Mouse (Mus musculus): ENCODE measurements around the gene Zbtb4. TPM values are rescaled to one million over a fixed set of nuclear protein-coding genes. Genes with fewer than 3 reads are reported as not detected.
"Not testable (repeated sequence)": the region's sequence is repeated elsewhere in the genome, so short reads cannot be mapped to it uniquely, and the experiment has no call there.

Zbtb4 gene
- polyA plus RNA-seq, 1 experiment from 2014 or later: 0.99 TPM

DNA sequence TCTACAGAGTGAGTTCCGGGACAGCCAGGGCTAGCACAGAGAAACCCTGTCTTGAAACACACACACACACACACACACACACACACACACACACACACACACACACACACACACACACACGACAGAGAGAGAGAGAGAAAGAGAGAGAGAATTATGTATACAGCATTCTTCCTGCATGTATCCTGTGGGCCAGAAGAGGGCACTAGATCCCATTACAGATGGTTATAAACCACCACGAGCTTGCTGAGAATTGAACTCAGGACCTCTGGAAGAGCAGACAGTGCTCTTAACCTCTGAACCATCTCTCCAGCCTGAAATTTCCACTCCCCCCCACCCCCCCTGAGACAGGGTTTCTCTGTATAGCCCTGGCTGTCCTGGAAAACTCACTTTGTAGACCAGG lies 34.3 kb upstream of the Zbtb4 start:
- DNase-seq (ENCODE audit: low spot score); H3K4me1 ChIP-seq (ENCODE audit: control insufficient read depth, insufficient read depth, low read length); H3K4me3 ChIP-seq (ENCODE audit: low read depth, low read length); H3K4me2 ChIP-seq (ENCODE audit: low read depth); ATAC-seq (ENCODE audit: insufficient read depth, low FRiP score, low TSS enrichment); H3K27ac ChIP-seq (ENCODE audit: low read depth, low read length); H3K9ac ChIP-seq (ENCODE audit: low read length); H3K27me3 ChIP-seq (ENCODE audit: control insufficient read depth, insufficient read depth, low read length); H3K9me3 ChIP-seq (ENCODE audit: control insufficient read depth, low read length): not testable (repeated sequence)
- WGBS: 87% methylated on average over 2 of the region's 3 CpGs
- peaks cover 21% of the 10 kb centered on the region for H3K36me3 ChIP-seq (ENCODE audit: control insufficient read depth, insufficient read depth, low read length)

GRCm38 (mm10) chr11:69751635-69752034 lies 14.1 kb upstream of the Zbtb4 start:
- H3K27me3 ChIP-seq (ENCODE audit: control insufficient read depth, insufficient read depth, low read length): no peaks in the 10 kb centered on the region
- H3K36me3 ChIP-seq (ENCODE audit: control insufficient read depth, insufficient read depth, low read length): peaks cover 7% of the 10 kb centered on the region; the same call in 1 of the 2 replicates
- no peak overlapping the region for H3K9ac ChIP-seq (ENCODE audit: low read length)
- WGBS: 88% methylated on average over 3 of the region's 3 CpGs
- H3K4me3 ChIP-seq (ENCODE audit: low read depth, low read length): no peak overlapping the region
- H3K4me2 ChIP-seq (ENCODE audit: low read depth): no peak overlapping the region
- no peaks in the 10 kb centered on the region for H3K9me3 ChIP-seq (ENCODE audit: control insufficient read depth, low read length)
- ATAC-seq (ENCODE audit: insufficient read depth, low FRiP score, low TSS enrichment) (no peak), DNase-seq (ENCODE audit: low spot score) (no peak)
- peaks cover 9% of the 10 kb centered on the region; the same call in 1 of the 2 replicates for H3K4me1 ChIP-seq (ENCODE audit: control insufficient read depth, insufficient read depth, low read length)
- no peak overlapping the region for H3K27ac ChIP-seq (ENCODE audit: low read depth, low read length)

GRCm38 (mm10) chr11:69752686-69753085 lies 13.0 kb upstream of the Zbtb4 start:
- no peak overlapping the region for H3K27ac ChIP-seq (ENCODE audit: low read depth, low read length)
- ATAC-seq (ENCODE audit: insufficient read depth, low FRiP score, low TSS enrichment): no peak
- no peak overlapping the region for H3K4me3 ChIP-seq (ENCODE audit: low read depth, low read length)
- no peaks in the 10 kb centered on the region for H3K27me3 ChIP-seq (ENCODE audit: control insufficient read depth, insufficient read depth, low read length)
- DNase-seq (ENCODE audit: low spot score): no peak
- 0 out of 2 replicates have a peak, but pooled peaks cover 2% of the 10 kb centered on the region for H3K36me3 ChIP-seq (ENCODE audit: control insufficient read depth, insufficient read depth, low read length)
- H3K9ac ChIP-seq (ENCODE audit: low read length): no peak overlapping the region
- no peaks in the 10 kb centered on the region for H3K9me3 ChIP-seq (ENCODE audit: control insufficient read depth, low read length)
- H3K4me1 ChIP-seq (ENCODE audit: control insufficient read depth, insufficient read depth, low read length): peaks cover 18% of the 10 kb centered on the region
- H3K4me2 ChIP-seq (ENCODE audit: low read depth): no peak overlapping the region

- WGBS: 91% methylated on average over 5 of the region's 5 CpGs
- no peak overlapping the region for H3K27ac ChIP-seq (ENCODE audit: low read depth, low read length)
- no peak overlapping the region for H3K9ac ChIP-seq (ENCODE audit: low read length)
- H3K4me1 ChIP-seq (ENCODE audit: control insufficient read depth, insufficient read depth, low read length): peaks cover 18% of the 10 kb centered on the region
- ATAC-seq (ENCODE audit: insufficient read depth, low FRiP score, low TSS enrichment): no peak
- no peaks in the 10 kb centered on the region for H3K36me3 ChIP-seq (ENCODE audit: control insufficient read depth, insufficient read depth, low read length)
- no peak for DNase-seq (ENCODE audit: low spot score)
- no peaks in the 10 kb centered on the region for H3K9me3 ChIP-seq (ENCODE audit: control insufficient read depth, low read length)
- no peak overlapping the region for H3K4me3 ChIP-seq (ENCODE audit: low read depth, low read length)
- no peak overlapping the region for H3K4me2 ChIP-seq (ENCODE audit: low read depth)
- no peaks in the 10 kb centered on the region for H3K27me3 ChIP-seq (ENCODE audit: control insufficient read depth, insufficient read depth, low read length)
These were observed 11.5 kb upstream of the Zbtb4 start for GRCm38 (mm10) chr11:69754233-69754632.

DNA sequence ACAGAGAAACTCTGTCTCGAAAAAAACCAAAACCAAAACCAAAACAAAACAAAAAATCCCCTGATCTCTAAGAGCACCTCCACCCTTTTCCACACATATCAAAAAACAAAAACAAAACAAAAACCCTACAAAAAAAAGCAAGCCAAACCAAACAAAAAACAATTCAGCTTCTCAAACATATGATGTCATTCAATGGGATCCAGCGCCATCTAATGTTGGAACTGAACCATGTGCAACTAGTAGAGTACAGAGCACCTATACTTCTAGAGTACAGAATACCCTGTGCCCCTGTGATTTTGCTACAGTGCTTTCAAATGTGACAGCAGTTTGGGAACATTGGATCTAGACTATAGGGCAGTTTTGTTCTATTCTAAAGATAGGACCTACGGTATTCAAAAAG lies 11.0 kb upstream of the Zbtb4 start:
- Histone ChIP-seq H3K27me3 (ENCODE audit: control insufficient read depth, insufficient read depth, low read length) (no peaks in the 10 kb centered on the region), H3K9me3 (ENCODE audit: control insufficient read depth, low read length) (no peaks in the 10 kb centered on the region), H3K36me3 (ENCODE audit: control insufficient read depth, insufficient read depth, low read length) (no peaks in the 10 kb centered on the region), H3K4me2 (ENCODE audit: low read depth) (no peak overlapping the region), H3K27ac (ENCODE audit: low read depth, low read length) (no peak overlapping the region), H3K4me1 (ENCODE audit: control insufficient read depth, insufficient read depth, low read length) (peaks cover 21% of the 10 kb centered on the region), H3K4me3 (ENCODE audit: low read depth, low read length) (no peak overlapping the region), H3K9ac (ENCODE audit: low read length) (no peak overlapping the region)
- ATAC-seq (ENCODE audit: insufficient read depth, low FRiP score, low TSS enrichment) (no peak), DNase-seq (ENCODE audit: low spot score) (no peak)
- WGBS: 65% methylated on average over 3 of the region's 3 CpGs

DNA sequence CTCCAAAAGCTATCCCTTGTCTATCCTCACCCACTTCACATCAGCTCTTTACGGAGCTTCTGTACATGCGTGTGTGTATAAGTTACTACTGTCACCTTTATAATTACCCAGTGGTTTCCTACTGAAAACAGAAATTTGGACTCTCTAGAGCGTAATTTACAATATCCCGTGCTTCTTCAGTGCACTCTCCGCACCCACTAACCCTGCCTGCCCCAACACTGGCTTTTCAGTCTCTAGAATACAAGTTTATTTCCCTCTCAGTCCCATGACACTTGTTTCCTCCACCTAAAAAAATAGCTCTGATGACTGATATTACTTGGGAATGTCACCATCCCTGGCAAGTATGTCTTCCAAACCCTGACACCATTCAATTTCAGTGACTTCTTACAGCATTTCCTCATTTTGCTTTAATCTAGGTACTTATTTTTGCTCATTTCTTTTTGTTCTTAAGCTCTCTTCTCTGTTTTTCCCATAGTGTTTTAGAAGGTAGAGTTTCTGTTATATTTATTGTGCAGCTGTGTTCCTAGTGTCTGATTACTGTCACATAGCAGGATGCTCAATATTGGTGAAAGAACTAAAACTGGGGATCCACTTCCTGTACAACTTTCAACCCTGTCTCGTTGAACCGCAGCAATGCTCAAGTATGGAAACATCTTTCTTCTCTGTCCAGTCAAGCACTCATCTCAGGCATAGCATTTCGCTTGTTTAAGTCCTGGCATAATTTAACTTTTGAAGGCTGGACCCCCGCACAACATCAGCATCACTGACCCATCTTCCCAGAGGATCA lies 8.2 kb upstream of the Zbtb4 start:
- Histone ChIP-seq H3K9me3 (ENCODE audit: control insufficient read depth, low read length) (no peaks in the 10 kb centered on the region), H3K4me3 (ENCODE audit: low read depth, low read length) (peak overlapping the region; percentile 59), H3K27me3 (ENCODE audit: control insufficient read depth, insufficient read depth, low read length) (no peaks in the 10 kb centered on the region), H3K9ac (ENCODE audit: low read length) (peak overlapping the region; percentile 63), H3K27ac (ENCODE audit: low read depth, low read length) (peak overlapping the region; percentile 92; the same call in 1 of the 2 replicates), H3K36me3 (ENCODE audit: control insufficient read depth, insufficient read depth, low read length) (no peaks in the 10 kb centered on the region), H3K4me2 (ENCODE audit: low read depth) (peak overlapping the region; percentile 93), H3K4me1 (ENCODE audit: control insufficient read depth, insufficient read depth, low read length) (peaks cover 30% of the 10 kb centered on the region)
- DNase-seq (ENCODE audit: low spot score): no peak
- ATAC-seq (ENCODE audit: insufficient read depth, low FRiP score, low TSS enrichment): no peak
- WGBS: 49% methylated on average over 9 of the region's 9 CpGs

DNA sequence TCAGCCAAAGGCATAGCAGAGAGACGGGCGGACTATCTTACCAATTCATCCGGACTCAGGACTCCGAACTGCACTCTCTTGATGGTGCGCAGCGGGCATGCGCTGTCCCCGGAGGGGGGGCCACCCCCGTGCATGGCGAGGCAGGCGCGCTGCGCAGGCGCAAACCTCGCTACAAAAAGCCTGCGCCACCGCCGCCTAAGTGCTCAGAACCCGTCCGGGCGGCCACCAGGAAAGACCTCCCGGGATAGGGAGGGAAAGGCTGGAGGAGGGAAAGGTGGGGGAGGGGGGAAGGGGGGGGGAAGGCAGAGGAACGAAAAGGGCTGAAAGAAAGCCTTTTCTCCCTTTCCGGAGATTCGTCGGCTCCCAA lies 7.6 kb upstream of the Zbtb4 start:
- Histone ChIP-seq H3K9me3 (ENCODE audit: control insufficient read depth, low read length) (no peaks in the 10 kb centered on the region), H3K4me1 (ENCODE audit: control insufficient read depth, insufficient read depth, low read length) (peaks cover 30% of the 10 kb centered on the region), H3K27me3 (ENCODE audit: control insufficient read depth, insufficient read depth, low read length) (no peaks in the 10 kb centered on the region), H3K36me3 (ENCODE audit: control insufficient read depth, insufficient read depth, low read length) (no peaks in the 10 kb centered on the region), H3K27ac (ENCODE audit: low read depth, low read length) (peak overlapping the region; percentile 92), H3K9ac (ENCODE audit: low read length) (peak overlapping the region; percentile 63), H3K4me3 (ENCODE audit: low read depth, low read length) (peak overlapping the region; percentile 59), H3K4me2 (ENCODE audit: low read depth) (peak overlapping the region; percentile 93)
- ATAC-seq (ENCODE audit: insufficient read depth, low FRiP score, low TSS enrichment): peak; percentile 79
- peak; percentile 95 for DNase-seq (ENCODE audit: low spot score)
- WGBS: 0% methylated on average over 22 of the region's 26 CpGs

GRCm38 (mm10) chr11:69758478-69758970 lies 7.2 kb upstream of the Zbtb4 start, which contains the start of gene Polr2a:
Gene Polr2a (minus strand): TSS chr11:69758637.
- WGBS: 0% methylated on average over 36 of the region's 36 CpGs
- Histone ChIP-seq H3K4me1 (ENCODE audit: control insufficient read depth, insufficient read depth, low read length) (peaks cover 30% of the 10 kb centered on the region), H3K27ac (ENCODE audit: low read depth, low read length) (peak within 1 kb of the TSS; percentile 92), H3K4me3 (ENCODE audit: low read depth, low read length) (peak within 1 kb of the TSS; percentile 59), H3K27me3 (ENCODE audit: control insufficient read depth, insufficient read depth, low read length) (no peaks in the 10 kb centered on the region), H3K4me2 (ENCODE audit: low read depth) (peak within 1 kb of the TSS; percentile 93), H3K36me3 (ENCODE audit: control insufficient read depth, insufficient read depth, low read length) (no peaks in the 10 kb centered on the region), H3K9me3 (ENCODE audit: control insufficient read depth, low read length) (no peaks in the 10 kb centered on the region), H3K9ac (ENCODE audit: low read length) (peak within 1 kb of the TSS; percentile 63)
- ATAC-seq (ENCODE audit: insufficient read depth, low FRiP score, low TSS enrichment): peak; percentile 95
- peak; percentile 99 for DNase-seq (ENCODE audit: low spot score)
